Comparison of ENCODE assay signal across 8 mouse cellular contexts in genomic region chr6:72538562-72539031, GRCm38 (mm10). TPM values are rescaled to one million over a fixed set of nuclear protein-coding genes. Genes with fewer than 3 reads are reported as not detected.
DNase-seq lines count a peak whose midpoint lies in the region; ATAC-seq lines count a peak whose summit lies in the region.

No protein-coding gene starts in this region.

- H3K79me2 ChIP-seq in macrophage (ENCODE audit: inconsistent target) = no peaks in the 10 kb centered on the region

- peak; percentile 97 for ATAC-seq in hindbrain, embryonic 16.5 days

- peak overlapping the region; percentile 76 for H3K4me2 ChIP-seq in hindbrain, embryonic 16.5 days (ENCODE audit: low read length)

- peak; percentile 89 for DNase-seq in T-cell, adult 2 months (ENCODE audit: low spot score)
- DNase-seq in cerebellum, postnatal 36 days = peak; percentile 86 to 89
- DNase-seq in frontal cortex, postnatal 36 days (ENCODE audit: low spot score in 2 of 2) = peak; percentile 86 to 94
- DNase-seq in left cerebral cortex, adult 18-20 months (ENCODE audit: low spot score in 2 of 2) = peak; percentile 84 to 88
- DNase-seq in right cerebral cortex, adult 18-20 months = peak; percentile 94
- DNase-seq in urinary bladder, postnatal 10 days (ENCODE audit: low spot score) = peak; percentile 35

- H3K4me3 ChIP-seq in hindbrain, embryonic 16.5 days (ENCODE audit: low read length) = peak overlapping the region; percentile 55
- peak overlapping the region; percentile 40 for H3K4me3 ChIP-seq in macrophage (ENCODE audit: inconsistent target)

- H3K9ac ChIP-seq in hindbrain, embryonic 16.5 days (ENCODE audit: low read depth, low read length) = peak overlapping the region; percentile 74

- H3K9me3 ChIP-seq in hindbrain, embryonic 16.5 days (ENCODE audit: control insufficient read depth, low read length) = no peaks in the 10 kb centered on the region

- WGBS in hindbrain, embryonic 16.5 days = 2% methylated on average over 14 of the region's 16 CpGs
- 5% methylated on average over 16 of the region's 16 CpGs for WGBS in macrophage (ENCODE audit: missing documents)

- H3K36me3 ChIP-seq in hindbrain, embryonic 16.5 days (ENCODE audit: control insufficient read depth, insufficient read depth, low read length) = no peaks in the 10 kb centered on the region
- no peaks in the 10 kb centered on the region for H3K36me3 ChIP-seq in macrophage (ENCODE audit: inconsistent target)

- no peaks in the 10 kb centered on the region for H3K27me3 ChIP-seq in hindbrain, embryonic 16.5 days (replicated peaks; ENCODE audit: control insufficient read depth, insufficient read depth, low read length)

- peaks cover 10% of the 10 kb centered on the region for H3K4me1 ChIP-seq in hindbrain, embryonic 16.5 days (ENCODE audit: control insufficient read depth, insufficient read depth, low read depth, low read length)

- peak overlapping the region; percentile 66 for H3K27ac ChIP-seq in hindbrain, embryonic 16.5 days (ENCODE audit: low read depth, low read length)
- H3K27ac ChIP-seq in macrophage = 0 out of 2 replicates have a peak overlapping the region, but pooled peaks have one; percentile 3

RNA-seq across cellular contexts. Expression of gene Capg, which starts 5.6 kb away (rescaled TPM):
- polyA plus RNA-seq in hindbrain, embryonic 16.5 days (2015; fragmentation: Nextera tagmentation; extraction: Ambion mirVana) = 9.0 and 10.2 TPM in 2 replicates
- total RNA-seq in left cerebral cortex, adult 18-20 months (2021) = 1 to 10 TPM; 1.8 to 4.2 TPM
- 100 to 1,000 TPM; 210 to 782 (median 351) TPM for total RNA-seq in macrophage (2018; cell fraction: chromatin; rRNA removed)
- 100 to 1,000 TPM; 618 to 855 (median 766) TPM for total RNA-seq in macrophage (2018; cell fraction: cytosol; rRNA removed)
- 100 to 1,000 TPM; 235 to 578 (median 364) TPM for total RNA-seq in macrophage (2018; cell fraction: nucleus; rRNA removed)
- polyA plus RNA-seq in macrophage (2018) = 672 to 1,184 TPM (median 744 TPM) in 3 replicates

RNA-seq across cellular contexts. Expression of gene Sh2d6, which starts 17.1 kb away (rescaled TPM):
- polyA plus RNA-seq in hindbrain, embryonic 16.5 days (2015; fragmentation: Nextera tagmentation; extraction: Ambion mirVana) = 0.29 and 0.36 TPM in 2 replicates
- under 1 TPM; 0.56 to 0.61 TPM for total RNA-seq in left cerebral cortex, adult 18-20 months (2021)
- total RNA-seq in macrophage (2018; cell fraction: chromatin; rRNA removed) = 1 to 10 TPM in 21 of 26 experiments, under 1 TPM in 3, not detected in 2; 0.78 to 6.6 (median 1.7) TPM
- total RNA-seq in macrophage (2018; cell fraction: cytosol; rRNA removed) = under 1 TPM in 21 of 26 experiments, not detected in 5; 0.14 to 0.74 (median 0.26) TPM
- total RNA-seq in macrophage (2018; cell fraction: nucleus; rRNA removed) = 1 to 10 TPM in 18 of 26 experiments, under 1 TPM in 6, not detected in 2; 0.64 to 7.8 (median 1.4) TPM
- polyA plus RNA-seq in macrophage (2018) = 0.20 to 0.46 TPM (median 0.26 TPM) in 3 replicates

RNA-seq across cellular contexts. Expression of gene Elmod3, which starts 59.6 kb away (rescaled TPM):
- polyA plus RNA-seq in hindbrain, embryonic 16.5 days (2015; fragmentation: Nextera tagmentation; extraction: Ambion mirVana) = 17.3 and 18.7 TPM in 2 replicates
- total RNA-seq in left cerebral cortex, adult 18-20 months (2021) = 10 to 100 TPM; 22.6 to 23.1 TPM
- total RNA-seq in macrophage (2018; cell fraction: chromatin; rRNA removed) = 10 to 100 TPM in 12 of 26 experiments, 1 to 10 TPM in 14; 2.6 to 16.6 (median 8.5) TPM
- 10 to 100 TPM in 3 of 26 experiments, 1 to 10 TPM in 23; 2.7 to 10.6 (median 7.1) TPM for total RNA-seq in macrophage (2018; cell fraction: cytosol; rRNA removed)
- 10 to 100 TPM in 5 of 26 experiments, 1 to 10 TPM in 21; 2.1 to 14.7 (median 7.6) TPM for total RNA-seq in macrophage (2018; cell fraction: nucleus; rRNA removed)
- 5.0 to 8.4 TPM (median 7.3 TPM) in 3 replicates for polyA plus RNA-seq in macrophage (2018)

RNA-seq across cellular contexts. Expression of gene Retsat, which starts 59.7 kb away (rescaled TPM):
- polyA plus RNA-seq in hindbrain, embryonic 16.5 days (2015; fragmentation: Nextera tagmentation; extraction: Ambion mirVana) = 7.0 and 8.4 TPM in 2 replicates
- 10 to 100 TPM; 50.1 to 60.4 TPM for total RNA-seq in left cerebral cortex, adult 18-20 months (2021)
- total RNA-seq in macrophage (2018; cell fraction: chromatin; rRNA removed) = 1 to 10 TPM in 11 of 26 experiments, under 1 TPM in 7, not detected in 8; 0.22 to 5.6 (median 1.4) TPM
- total RNA-seq in macrophage (2018; cell fraction: cytosol; rRNA removed) = 10 to 100 TPM in 3 of 26 experiments, 1 to 10 TPM in 23; 4.2 to 11.7 (median 7.5) TPM
- total RNA-seq in macrophage (2018; cell fraction: nucleus; rRNA removed) = 1 to 10 TPM; 1.3 to 7.1 (median 4.1) TPM
- 6.6 to 12.3 TPM (median 8.4 TPM) in 3 replicates for polyA plus RNA-seq in macrophage (2018)

Comparison
In these comparisons a context has a peak if more than half of its experiments do, and no peak if none do; other contexts are left out.
1. Peak in every context shown above with its lines: DNase-seq, ATAC-seq, H3K4me3 ChIP-seq and H3K27ac ChIP-seq.
2. DNase-seq: peak in every context shown above with its lines; median percentile 94 in right cerebral cortex, adult 18-20 months; 90 in frontal cortex, postnatal 36 days; 89 in T-cell, adult 2 months; 88 in cerebellum, postnatal 36 days; 86 in left cerebral cortex, adult 18-20 months; 35 in urinary bladder, postnatal 10 days.
3. RNA of gene Capg, which starts 5.6 kb away (polyA plus RNA-seq): 672 to 1,184 TPM in macrophage; 9.0 to 10.2 TPM in hindbrain, embryonic 16.5 days; every median in the first group is over 10 times any median in the second.